Mouse (Mus musculus) embryonic fibroblast, embryonic 13.5 days (primary cell): ENCODE data around the gene Cops8.

Experiments used
- CTCF ChIP-seq: IDR thresholded peaks from 2 replicates; pipeline ENCODE4 v1.5.1; 2011; ENCODE audit warnings: mild to moderate bottlenecking, control low read depth, low read length, moderate library complexity, borderline replicate concordance; ENCODE audit not compliant: insufficient read depth
- POLR2A ChIP-seq: IDR thresholded peaks from 2 replicates; pipeline ENCODE4 v1.6.1; 2011; ENCODE audit warnings: low read depth, mild to moderate bottlenecking, control low read depth, low read length, moderate library complexity

- TF ChIP-seq CTCF: no peak
- TF ChIP-seq POLR2A: no peak
These were observed 3.6 kb upstream of the Cops8 start for GRCm38 (mm10) chr1:90599226-90599625.
